Mouse (Mus musculus) heart, postnatal 0 days (tissue): Measurements from ENCODE around the gene Smchd1. TPM values are rescaled to one million over a fixed set of nuclear protein-coding genes. Genes with fewer than 3 reads are reported as not detected.
"Not testable (repeated sequence)": the region's sequence is repeated elsewhere in the genome, so short reads cannot be mapped to it uniquely, and the experiment has no call there.

Source experiments
- ATAC-seq: fragments of 200-750 bp; cut with Nextera tagmentation; 2 replicates; pipeline ENCODE4 v1.8.0; 2017; ENCODE audit warnings: low read depth, moderate number of reproducible peaks, moderate library complexity; ENCODE audit not compliant: insufficient read depth
- DNase-seq: peaks from one replicate; pipeline ENCODE4 v3.0.0-alpha.2; 2016; ENCODE audit warnings: low spot score
- H3K27ac ChIP-seq: fragments of 300-500 bp; sonication (generic); 2 replicates; pipeline ENCODE4 v1.5.1; 2014; ENCODE audit warnings: low read depth, mild to moderate bottlenecking
- H3K27me3 ChIP-seq: fragments of 300-500 bp; sonication (generic); 2 replicates; pipeline ENCODE4 v1.6.1; 2014; ENCODE audit warnings: low read length, mixed read lengths; ENCODE audit not compliant: control insufficient read depth, insufficient read depth
- H3K36me3 ChIP-seq: fragments of 300-500 bp; sonication (generic); replicated peaks from 2 replicates; pipeline ENCODE4 v1.6.1; 2014; ENCODE audit warnings: low read length, mixed read lengths; ENCODE audit not compliant: control insufficient read depth, insufficient read depth
- H3K4me1 ChIP-seq: fragments of 300-500 bp; sonication (generic); 2 replicates; pipeline ENCODE4 v1.6.1; 2014; ENCODE audit warnings: antibody characterized with exemption; ENCODE audit not compliant: control insufficient read depth, insufficient read depth
- H3K4me2 ChIP-seq: fragments of 300-500 bp; sonication (generic); 2 replicates; pipeline ENCODE4 v1.6.1; 2014; ENCODE audit warnings: low read depth, mild to moderate bottlenecking, low read length, moderate library complexity
- H3K4me3 ChIP-seq: fragments of 300-500 bp; sonication (generic); 2 replicates; pipeline ENCODE4 v1.5.1; 2014; ENCODE audit warnings: low read depth, low read length
- H3K9ac ChIP-seq: fragments of 300-500 bp; sonication (generic); replicated peaks from 2 replicates; pipeline ENCODE4 v1.6.1; 2014; ENCODE audit warnings: low read depth, low read length, mixed read lengths
- H3K9me3 ChIP-seq: fragments of 300-500 bp; sonication (generic); replicated peaks from 2 replicates; pipeline ENCODE4 v1.6.1; 2016; ENCODE audit warnings: low read length; ENCODE audit not compliant: control insufficient read depth
- CTCF ChIP-seq: IDR thresholded peaks from 2 replicates; pipeline ENCODE4 v1.5.1; 2016; ENCODE audit warnings: antibody characterized with exemption, control low read depth, low read depth
- EP300 ChIP-seq: IDR thresholded peaks from 2 replicates; pipeline ENCODE4 v1.6.1; 2016; ENCODE audit warnings: antibody characterized with exemption, low read depth
- WGBS: fragments of 180-500 bp; shearing (Covaris S2); extraction: QIAGEN DNeasy Blood & Tissue Kit; methylation state at CpG from one replicate; pipeline ENCODE4 v1.1.7; 2014; 5-methylcytosine and 5-hydroxymethylcytosine counted together
- polyA plus RNA-seq: library from polyadenylated mRNA; unstranded; fragments of >200 nt; fragmentation: Nextera tagmentation; extraction: Ambion mirVana; gene quantifications from 2 replicates; pipeline ENCODE4 v1.2.1, GENCODE M21; 2015
- total RNA-seq: library from RNA; depleted of rRNA; stranded (reverse); fragments of >200 nt; gene quantifications from 2 replicates; pipeline ENCODE4 v1.2.3, GENCODE M21; 2014; ENCODE audit warnings: low replicate concordance

Gene Smchd1
- total and polyA plus RNA-seq, 2 experiments from 2014 or later = 16.1 to 18.7 TPM

DNA sequence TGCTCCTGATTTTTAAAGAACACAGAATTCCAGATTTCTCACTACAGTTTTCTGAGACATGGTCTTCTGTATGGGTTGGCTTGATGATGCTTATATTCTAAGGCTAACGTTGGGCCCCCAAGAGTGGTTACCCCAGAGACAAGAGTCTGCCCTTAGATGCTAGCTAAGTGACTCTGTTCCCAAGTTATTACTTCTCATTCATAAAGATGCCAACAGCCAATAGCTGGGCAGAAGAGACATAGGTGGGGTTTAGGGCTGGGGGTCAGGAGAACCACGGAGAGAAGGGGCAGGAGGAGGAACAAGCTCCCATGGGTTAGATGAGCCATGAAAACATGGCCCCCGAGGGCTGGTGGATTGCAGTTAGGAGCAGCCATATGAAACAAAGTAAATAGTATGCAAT, 133.1 kb downstream of the Smchd1 start:
- Histone ChIP-seq H3K4me2 (no peak overlapping the region), H3K9ac (no peak overlapping the region), H3K27ac (no peak overlapping the region), H3K9me3 (no peaks in the 10 kb centered on the region), H3K4me1 (no peaks in the 10 kb centered on the region), H3K27me3 (no peaks in the 10 kb centered on the region), H3K36me3 (peaks cover 20% of the 10 kb centered on the region), H3K4me3 (no peak overlapping the region)
- WGBS = 84% methylated on average over 3 of the region's 3 CpGs
- DNase-seq (no peak), ATAC-seq (no peak)
- TF ChIP-seq EP300 (no peak), CTCF (no peak)

GRCm38 (mm10) chr17:71338627-71339026, 136.5 kb downstream of the Smchd1 start:
- TF ChIP-seq CTCF (no peak), EP300 (no peak)
- no peaks in the 10 kb centered on the region for H3K9me3 ChIP-seq
- ATAC-seq (no peak), DNase-seq (no peak)
- H3K27me3 ChIP-seq = no peaks in the 10 kb centered on the region
- WGBS = 93% methylated on average over 6 of the region's 6 CpGs
- H3K4me2 ChIP-seq = no peak overlapping the region
- H3K9ac ChIP-seq = no peak overlapping the region
- H3K4me3 ChIP-seq = no peak overlapping the region
- H3K36me3 ChIP-seq = no peaks in the 10 kb centered on the region; the same call in 1 of the 2 replicates
- H3K4me1 ChIP-seq = no peaks in the 10 kb centered on the region
- H3K27ac ChIP-seq = no peak overlapping the region

- TF ChIP-seq EP300 (no peak), CTCF (no peak)
- ATAC-seq (no peak), DNase-seq (no peak)
- Histone ChIP-seq H3K4me2 (no peak overlapping the region), H3K4me1 (no peaks in the 10 kb centered on the region), H3K9ac (no peak overlapping the region), H3K4me3 (no peak overlapping the region), H3K27ac (no peak overlapping the region), H3K36me3 (no peaks in the 10 kb centered on the region; the same call in 1 of the 2 replicates), H3K9me3 (no peaks in the 10 kb centered on the region), H3K27me3 (no peaks in the 10 kb centered on the region)
- WGBS = 89% methylated on average over 9 of the region's 9 CpGs
Measured at GRCm38 (mm10) chr17:71337546-71337945, 137.6 kb downstream of the Smchd1 start.

DNA sequence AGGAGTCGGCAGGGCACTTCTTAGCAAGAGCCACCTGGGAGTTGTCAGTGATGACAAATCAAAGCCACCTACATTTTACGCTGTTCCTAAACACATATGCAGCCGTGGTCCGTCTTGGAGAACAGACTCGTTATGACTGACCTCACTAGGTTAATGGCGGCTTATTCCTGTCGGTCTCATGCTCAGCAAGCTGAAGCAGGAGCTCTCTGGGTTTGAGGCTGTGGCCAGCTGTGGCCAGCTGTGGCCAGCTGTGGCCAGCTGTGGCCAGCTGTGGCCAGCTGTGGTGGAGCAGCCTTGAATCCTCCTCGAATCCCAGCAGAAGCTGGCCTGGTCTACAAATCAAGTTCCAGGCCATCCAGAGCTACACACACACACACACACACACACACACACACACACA, 138.7 kb downstream of the Smchd1 start:
- Histone ChIP-seq H3K9me3 (no peaks in the 10 kb centered on the region), H3K4me1 (no peaks in the 10 kb centered on the region), H3K9ac (no peak overlapping the region), H3K36me3 (no peaks in the 10 kb centered on the region), H3K27me3 (no peaks in the 10 kb centered on the region), H3K27ac (no peak overlapping the region), H3K4me3 (no peak overlapping the region), H3K4me2 (no peak overlapping the region)
- no peak for TF ChIP-seq EP300
- no peak for TF ChIP-seq CTCF
- WGBS = 68% methylated on average over 8 of the region's 8 CpGs
- DNase-seq = no peak
- no peak for ATAC-seq

DNA sequence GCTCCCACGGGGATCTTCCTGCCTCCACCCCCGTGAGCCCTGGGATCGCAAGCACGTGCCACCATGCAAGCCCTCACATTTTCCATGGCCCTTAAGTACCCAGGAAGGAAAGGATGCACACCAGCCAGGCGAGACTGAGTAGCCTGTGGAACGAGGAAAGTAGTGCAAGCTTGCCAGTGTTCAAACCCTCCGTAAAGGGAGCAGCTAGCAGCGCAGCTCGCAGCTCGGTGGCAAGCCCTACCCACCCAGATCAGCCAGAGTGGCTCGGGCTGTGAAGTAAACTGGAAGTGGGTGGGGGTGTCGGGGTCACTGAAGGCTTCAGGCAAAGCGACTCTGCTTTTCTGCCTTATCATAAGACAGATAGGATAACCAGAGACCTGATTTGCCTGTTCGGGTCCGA, 142.8 kb downstream of the Smchd1 start:
- Histone ChIP-seq H3K27me3 (no peaks in the 10 kb centered on the region), H3K27ac (no peak overlapping the region), H3K4me1 (no peaks in the 10 kb centered on the region), H3K36me3 (no peaks in the 10 kb centered on the region), H3K9ac (no peak overlapping the region), H3K9me3 (no peaks in the 10 kb centered on the region), H3K4me2 (peak overlapping the region; percentile 28), H3K4me3 (0 out of 2 replicates have a peak overlapping the region, but pooled peaks have one; percentile 2)
- ATAC-seq (no peak), DNase-seq (peak; percentile 8)
- WGBS = 21% methylated on average over 15 of the region's 15 CpGs
- no peak for TF ChIP-seq EP300
- TF ChIP-seq CTCF = no peak

DNA sequence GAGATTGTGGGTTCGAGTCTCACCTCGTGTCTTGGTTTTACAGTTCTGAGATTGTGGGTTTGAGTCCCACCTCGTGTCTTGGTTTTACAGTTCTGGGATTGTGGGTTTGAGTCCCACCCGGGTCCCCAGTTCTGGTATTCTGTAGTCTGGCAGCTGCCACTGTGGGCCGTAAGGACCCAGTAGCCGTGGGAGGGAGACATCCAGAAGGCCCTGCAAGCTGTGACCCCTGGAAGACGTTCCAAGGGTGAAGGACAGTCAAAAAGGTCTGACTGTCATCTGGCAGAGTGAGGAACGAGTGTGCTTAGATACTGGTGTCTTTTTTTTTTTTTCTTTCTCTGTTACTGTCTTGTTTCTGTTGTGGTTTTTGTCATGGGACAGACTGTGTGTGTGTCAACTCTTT, 154.4 kb downstream of the Smchd1 start:
- H3K4me1 ChIP-seq, DNase-seq, H3K4me2 ChIP-seq, H3K9me3 ChIP-seq, H3K4me3 ChIP-seq, H3K27ac ChIP-seq, ATAC-seq, H3K36me3 ChIP-seq, H3K9ac ChIP-seq, H3K27me3 ChIP-seq: not testable (repeated sequence)
- 74% methylated on average over 8 of the region's 8 CpGs for WGBS
